Mouse (Mus musculus) mouse embryonic stem cell (cell line): ENCODE results near the gene Zfp105.

Experiments
- in situ Hi-C, 2 experiments: fragments of 300-500 bp; cut with MboI; formaldehyde crosslinking; loops; 1 replicate in 1 of 2; 3 replicates in 1 of 2; pipeline ENCODE4 v1.14.3; 2019 to 2020; ENCODE audit warnings: low sequenced_read_pairs in 2 of 2, low pct_unique_long_range_greater_than_20kb in 1 of 2, mixed read lengths in 1 of 2; ENCODE audit not compliant: unreplicated experiment in 1 of 2

Zfp105 gene

GRCm38 (mm10) chr9:122922936-122923381 is at the start of gene Zfp105:
TSS of gene Zfp105 (plus strand) at chr9:122923072.
- in situ Hi-C loops, result no loop called here

DNA sequence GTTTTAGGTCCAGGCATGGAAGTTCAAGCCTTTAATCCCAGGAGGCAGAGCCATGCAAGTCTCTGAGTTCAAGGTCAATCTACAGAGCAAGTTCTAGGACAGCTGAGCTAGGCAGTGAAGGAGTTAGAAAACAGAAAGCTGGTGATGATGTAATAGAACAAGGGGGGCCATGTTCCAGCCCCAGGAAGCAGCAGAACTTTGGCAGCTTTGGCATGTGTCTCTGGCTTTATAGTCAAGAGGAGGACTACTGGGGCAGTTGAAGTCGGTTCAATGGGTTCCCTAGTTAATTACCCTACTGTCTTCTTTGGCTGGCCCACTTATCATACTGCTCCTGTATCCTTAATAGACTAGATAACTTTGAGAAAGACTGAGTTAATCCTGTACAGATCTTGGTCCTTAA is 48.2 kb upstream of the Zfp105 start:
- in situ Hi-C loops, result no loop called here

GRCm38 (mm10) chr9:122875145-122875544 is 47.7 kb upstream of the Zfp105 start:
- in situ Hi-C loops, result no loop called here

- in situ Hi-C loops, result no loop called here
Measured at GRCm38 (mm10) chr9:122885385-122885784, 37.5 kb upstream of the Zfp105 start, which contains the start of gene Zkscan7. TSS of gene Zkscan7 (plus strand) at chr9:122885685.

DNA sequence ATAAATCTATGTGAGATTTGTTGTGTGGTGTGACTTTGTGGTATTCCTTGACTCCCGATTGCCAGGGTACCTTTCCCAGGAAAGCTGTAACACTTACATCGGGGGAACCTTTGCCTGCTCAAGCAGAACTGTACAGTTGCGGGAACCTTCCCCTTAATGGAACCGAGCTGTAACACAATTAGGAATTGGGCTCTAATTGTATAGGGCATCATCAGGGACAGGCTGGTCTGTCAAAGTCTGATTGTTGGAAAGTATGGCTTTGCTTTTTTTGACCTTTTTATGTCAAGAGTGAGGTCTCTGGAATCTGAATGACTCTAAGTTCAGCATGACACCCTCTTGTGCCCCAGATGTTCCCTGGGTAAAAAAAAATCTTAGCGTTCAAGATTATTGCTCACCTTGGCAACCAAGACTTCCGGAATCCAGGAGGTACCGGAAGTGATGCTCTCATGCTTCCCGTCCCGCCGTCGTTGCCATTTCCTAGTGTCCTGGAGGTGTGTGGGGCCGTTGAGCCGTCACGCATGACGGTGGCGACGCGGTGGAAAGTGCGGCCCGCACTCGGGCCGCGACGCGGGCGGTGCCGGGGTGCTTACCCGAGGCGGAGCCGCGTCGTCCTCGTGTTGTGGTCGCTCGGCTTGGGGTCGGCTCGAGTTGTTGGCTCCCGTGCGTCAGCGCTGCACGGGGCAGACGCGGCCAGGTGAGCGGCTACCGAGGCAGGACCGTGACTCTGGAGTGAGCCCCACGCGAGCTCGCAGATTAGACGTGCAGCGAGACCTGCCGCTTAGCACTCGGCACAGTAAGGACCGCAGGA is 36.3 kb upstream of the Zfp105 start:
- in situ Hi-C loops, result no loop called here

DNA sequence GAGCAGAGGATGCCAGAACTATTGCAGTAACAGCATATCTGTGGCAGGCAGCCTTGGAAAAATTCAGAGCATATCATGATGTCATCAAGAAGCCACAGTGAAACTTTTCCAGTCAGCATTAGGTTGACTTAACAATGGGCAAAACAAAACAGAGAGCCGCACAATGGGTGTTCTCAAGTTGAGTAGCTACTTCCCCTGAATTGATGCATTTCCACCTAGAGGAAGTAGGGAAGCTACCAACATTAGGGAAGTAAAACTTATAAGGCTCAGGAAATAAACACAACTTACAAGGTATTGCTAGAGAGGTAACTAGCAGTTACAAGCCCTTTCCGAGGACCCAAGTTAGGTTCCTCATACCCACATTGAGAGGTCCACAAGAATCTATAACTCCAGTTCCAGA is 21.8 kb upstream of the Zfp105 start:
- in situ Hi-C loops, result no loop called here

- in situ Hi-C loops, result no loop called here
Measured at GRCm38 (mm10) chr9:122902717-122903535, 19.9 kb upstream of the Zfp105 start.

GRCm38 (mm10) chr9:122922436-122922835 is 436 bp upstream of the Zfp105 start:
- in situ Hi-C loops, result no loop called here

- in situ Hi-C loops, result no loop called here
Measured at GRCm38 (mm10) chr9:122928915-122929314, 6.0 kb downstream of the Zfp105 start.

- in situ Hi-C loops, result no loop called here
Measured at GRCm38 (mm10) chr9:122950643-122951475, 28.0 kb downstream of the Zfp105 start, which contains the start of the genes 1110059G10Rik and Kif15. TSS of gene 1110059G10Rik (minus strand) at chr9:122951000. TSS of gene Kif15 (plus strand) at chr9:122951046.
